Mouse (Mus musculus): ENCODE data around the gene Pold2.
"Not testable (repeated sequence)": the region's sequence is repeated elsewhere in the genome, so short reads cannot be mapped to it uniquely, and the experiment has no call there.

GRCm38 (mm10) chr11:5888563-5888962 lies 10.5 kb upstream of the Pold2 start:
- TF ChIP-seq CTCF (IDR thresholded peaks at IDR 0.05; ENCODE audit: control insufficient read depth, insufficient read depth, low read length); POLR2A (IDR thresholded peaks at IDR 0.05; ENCODE audit: borderline replicate concordance, control insufficient read depth, low read depth, low read length): not testable (repeated sequence)

Data from bone marrow, adult 2 months (tissue).